Mouse (Mus musculus): Measurements from ENCODE around the gene Ugt1a1.

Ugt1a1 gene

GRCm38 (mm10) chr1:88233421-88234247, 21.9 kb downstream of the Ugt1a1 start:
- in situ Hi-C loops (cut with MboI; ENCODE audit: low sequenced_read_pairs) = no loop called here

- in situ Hi-C loops (cut with MboI; ENCODE audit: low sequenced_read_pairs) = no loop called here
Observed at GRCm38 (mm10) chr1:88234248-88234610, 22.5 kb downstream of the Ugt1a1 start.

DNA sequence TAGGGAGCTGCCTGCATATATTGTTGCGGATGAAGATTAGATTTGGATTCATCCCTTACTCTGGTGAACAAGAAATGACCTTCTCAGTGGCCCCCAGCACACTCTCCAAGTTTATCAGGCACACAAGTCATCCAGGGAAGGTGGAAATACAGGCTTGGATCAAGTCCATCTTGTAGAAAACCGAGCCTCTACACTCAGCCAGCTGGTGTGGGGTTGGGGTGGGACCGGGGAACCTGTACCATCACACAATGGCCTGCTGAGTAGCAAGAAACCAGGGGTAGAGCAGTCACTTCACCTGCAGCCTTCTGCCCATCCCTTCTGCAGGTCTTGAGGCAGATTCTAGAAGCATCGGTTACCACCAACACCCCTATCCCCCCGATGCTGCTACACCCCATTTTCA, 22.9 kb downstream of the Ugt1a1 start:
- in situ Hi-C loops (cut with MboI; ENCODE audit: low sequenced_read_pairs) = no loop called here

DNA sequence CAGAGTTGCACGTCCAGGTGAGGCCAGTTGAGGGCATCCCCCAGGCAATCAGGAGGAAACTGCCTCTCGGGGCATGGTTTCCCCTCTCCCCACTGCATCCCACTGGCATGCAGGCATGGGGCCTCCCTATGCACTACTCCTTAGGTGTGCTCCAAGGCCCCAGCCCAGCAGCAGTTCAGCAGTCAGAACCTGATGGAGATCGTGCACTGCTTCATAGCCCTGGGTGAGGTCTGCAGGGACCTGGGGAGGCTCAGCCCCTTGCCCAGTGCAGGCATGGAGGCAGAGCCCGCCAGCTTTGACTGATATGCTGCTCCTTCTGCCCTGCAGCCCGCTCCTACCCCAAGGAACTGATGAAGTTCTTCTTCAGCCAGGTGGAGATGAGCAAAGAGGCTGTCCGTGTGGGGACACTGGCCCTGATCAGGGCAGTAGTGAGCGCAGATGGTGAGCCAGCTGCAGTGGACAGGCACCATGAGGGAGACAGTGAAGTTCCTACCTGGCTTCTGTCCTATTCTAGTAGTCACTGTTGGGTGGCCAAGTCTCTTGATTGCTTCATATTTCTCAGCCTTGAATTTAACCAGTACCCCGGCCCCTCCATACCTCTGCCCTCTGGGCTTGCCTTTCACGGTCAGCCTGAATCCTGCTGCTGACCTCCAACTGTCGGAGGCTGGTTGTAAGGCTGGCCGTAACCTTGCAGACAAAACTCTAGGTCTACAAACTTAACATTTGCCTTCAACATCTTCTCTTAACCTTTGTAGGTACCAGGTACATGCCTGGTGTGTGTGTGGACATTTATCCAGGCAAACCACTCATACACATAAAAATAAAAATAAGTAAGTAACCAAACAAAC, 23.5 kb downstream of the Ugt1a1 start:
- in situ Hi-C loops (cut with MboI; ENCODE audit: low sequenced_read_pairs) = no loop called here

- in situ Hi-C loops (cut with MboI; ENCODE audit: low sequenced_read_pairs) = no loop called here
Observed at GRCm38 (mm10) chr1:88235894-88236415, 24.2 kb downstream of the Ugt1a1 start.

DNA sequence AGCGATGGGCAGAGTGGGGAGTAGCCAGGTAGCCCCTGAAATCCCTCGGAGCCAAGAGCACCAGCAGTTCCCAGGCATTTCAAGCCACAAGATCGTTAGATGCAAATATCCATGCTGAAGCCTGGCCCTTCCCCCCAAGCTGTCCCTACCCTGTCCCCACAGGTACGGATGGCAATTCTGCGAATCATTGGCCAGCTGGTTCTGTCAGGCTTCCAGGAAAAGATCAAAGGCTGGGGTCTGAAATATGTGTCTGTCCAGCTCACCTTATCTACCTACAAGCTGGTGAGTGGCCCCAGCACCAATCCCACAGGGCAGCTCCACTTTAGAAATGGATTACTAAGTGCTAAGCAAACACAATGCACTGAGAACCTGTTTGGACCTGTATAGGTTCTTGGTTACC, 25.6 kb downstream of the Ugt1a1 start:
- in situ Hi-C loops (cut with MboI; ENCODE audit: low sequenced_read_pairs) = no loop called here

GRCm38 (mm10) chr1:88238771-88239170, 27.0 kb downstream of the Ugt1a1 start:
- in situ Hi-C loops (cut with MboI; ENCODE audit: low sequenced_read_pairs) = no loop called here

- in situ Hi-C loops (cut with MboI; ENCODE audit: low sequenced_read_pairs) = no loop called here
Observed at GRCm38 (mm10) chr1:88240072-88240471, 28.3 kb downstream of the Ugt1a1 start.

DNA sequence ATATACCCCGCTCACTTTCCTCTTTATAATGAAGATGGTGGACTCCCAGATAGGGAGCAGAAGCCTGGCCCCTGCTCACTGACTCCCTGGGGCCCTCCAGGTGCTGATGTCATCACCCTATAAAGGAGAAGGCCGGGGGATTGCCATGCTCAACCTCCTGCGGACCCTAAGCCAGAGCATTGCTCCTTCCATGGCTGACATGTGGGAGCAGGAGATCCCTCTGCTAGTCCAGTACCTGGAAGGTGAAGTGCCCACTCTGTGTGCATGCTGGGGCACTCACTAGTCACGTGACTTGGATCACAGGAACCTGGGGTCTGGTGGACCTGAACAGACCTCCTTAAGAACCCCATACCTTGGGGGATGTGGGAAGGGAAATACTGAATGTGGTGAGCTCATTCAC, 28.8 kb downstream of the Ugt1a1 start:
- in situ Hi-C loops (cut with MboI; ENCODE audit: low sequenced_read_pairs) = no loop called here

GRCm38 (mm10) chr1:88243861-88244260, 32.1 kb downstream of the Ugt1a1 start:
- in situ Hi-C loops (cut with MboI; ENCODE audit: low sequenced_read_pairs) = no loop called here

DNA sequence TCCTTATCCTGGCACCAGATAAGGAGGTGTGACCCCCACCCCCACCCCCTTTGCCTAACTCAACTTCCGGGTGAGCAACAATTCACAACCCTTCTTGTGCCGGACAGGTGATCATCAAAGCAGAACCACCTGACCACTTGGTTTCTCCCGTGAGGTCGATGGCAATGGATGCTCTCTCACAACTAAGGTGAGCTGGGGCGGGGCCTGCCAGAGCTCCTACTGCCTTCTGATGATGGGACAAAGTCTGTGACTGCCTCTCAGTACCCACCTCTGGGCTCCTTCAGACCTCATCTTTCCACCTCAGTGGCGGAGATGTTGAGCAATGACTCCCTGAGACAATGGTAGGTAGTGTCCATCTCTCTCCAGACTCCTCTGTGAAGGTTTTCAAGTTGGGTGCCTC, 34.1 kb downstream of the Ugt1a1 start:
- in situ Hi-C loops (cut with MboI; ENCODE audit: low sequenced_read_pairs) = no loop called here

- in situ Hi-C loops (cut with MboI; ENCODE audit: low sequenced_read_pairs) = no loop called here
Observed at GRCm38 (mm10) chr1:88246386-88246785, 34.6 kb downstream of the Ugt1a1 start.

DNA sequence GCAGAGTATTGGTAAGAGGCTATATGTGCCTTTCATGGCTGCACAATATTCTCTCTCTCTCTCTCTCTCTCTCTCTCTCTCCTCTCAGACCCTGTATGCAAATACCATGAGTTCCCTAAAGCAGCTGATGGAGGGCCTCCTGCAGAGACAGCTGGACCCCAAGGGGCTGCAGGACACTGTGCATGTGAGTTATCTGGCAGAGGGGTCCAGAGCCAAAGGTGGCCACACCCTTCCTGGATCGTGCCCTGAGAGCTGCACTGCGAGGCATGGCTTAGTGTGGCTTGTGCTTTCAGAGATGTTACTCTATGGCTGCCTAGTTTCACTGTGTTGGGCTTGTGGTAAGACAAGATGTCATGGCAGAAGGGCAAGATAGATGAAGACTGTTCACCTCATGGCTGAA, 35.9 kb downstream of the Ugt1a1 start:
- in situ Hi-C loops (cut with MboI; ENCODE audit: low sequenced_read_pairs) = no loop called here

- in situ Hi-C loops (cut with MboI; ENCODE audit: low sequenced_read_pairs) = no loop called here
Observed at GRCm38 (mm10) chr1:88248658-88249057, 36.9 kb downstream of the Ugt1a1 start.

DNA sequence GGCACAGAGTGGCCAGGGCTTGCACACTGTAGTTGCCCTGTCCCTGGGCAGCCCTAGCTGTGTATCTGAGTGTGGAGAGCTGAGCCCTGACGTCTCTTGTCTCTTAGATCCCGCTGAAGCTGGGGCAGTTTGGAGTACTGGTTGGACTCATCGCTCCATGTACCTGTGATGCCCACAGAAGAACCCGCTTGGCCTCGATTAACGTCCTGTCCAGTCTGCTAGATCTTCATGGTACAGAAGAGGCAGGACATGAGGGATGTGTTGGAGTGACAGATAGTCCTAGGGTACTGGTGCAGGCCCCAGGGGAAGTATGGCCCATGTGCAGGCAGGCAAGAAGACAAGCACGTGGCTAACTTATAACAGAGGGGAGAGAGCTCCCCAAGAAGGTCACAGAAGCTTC, 37.8 kb downstream of the Ugt1a1 start:
- in situ Hi-C loops (cut with MboI; ENCODE audit: low sequenced_read_pairs) = no loop called here

GRCm38 (mm10) chr1:88250023-88250422, 38.3 kb downstream of the Ugt1a1 start:
- in situ Hi-C loops (cut with MboI; ENCODE audit: low sequenced_read_pairs) = no loop called here

DNA sequence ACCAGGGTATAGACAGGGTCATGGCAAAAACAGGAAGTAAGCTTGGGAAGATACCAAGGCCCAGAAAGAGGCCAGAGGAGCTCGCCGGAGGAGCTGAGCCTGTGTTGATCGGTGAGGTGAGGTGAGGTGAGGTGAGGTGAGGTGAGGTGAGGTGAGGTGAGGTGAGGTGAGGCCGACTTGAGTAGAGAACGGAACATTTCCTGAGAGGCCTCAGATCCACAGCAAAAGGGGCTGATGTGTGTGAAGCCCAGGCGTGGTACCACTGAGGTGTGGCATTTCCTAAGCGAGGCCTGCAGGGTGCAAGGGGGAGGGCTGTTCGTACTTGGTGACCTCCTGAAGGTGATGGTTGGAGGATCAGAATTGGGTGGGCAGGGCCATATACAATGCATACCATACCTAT, 41.3 kb downstream of the Ugt1a1 start:
- in situ Hi-C loops (cut with MboI; ENCODE audit: low sequenced_read_pairs) = no loop called here

- in situ Hi-C loops (cut with MboI; ENCODE audit: low sequenced_read_pairs) = no loop called here
Observed at GRCm38 (mm10) chr1:88253540-88253939, 41.8 kb downstream of the Ugt1a1 start.

DNA sequence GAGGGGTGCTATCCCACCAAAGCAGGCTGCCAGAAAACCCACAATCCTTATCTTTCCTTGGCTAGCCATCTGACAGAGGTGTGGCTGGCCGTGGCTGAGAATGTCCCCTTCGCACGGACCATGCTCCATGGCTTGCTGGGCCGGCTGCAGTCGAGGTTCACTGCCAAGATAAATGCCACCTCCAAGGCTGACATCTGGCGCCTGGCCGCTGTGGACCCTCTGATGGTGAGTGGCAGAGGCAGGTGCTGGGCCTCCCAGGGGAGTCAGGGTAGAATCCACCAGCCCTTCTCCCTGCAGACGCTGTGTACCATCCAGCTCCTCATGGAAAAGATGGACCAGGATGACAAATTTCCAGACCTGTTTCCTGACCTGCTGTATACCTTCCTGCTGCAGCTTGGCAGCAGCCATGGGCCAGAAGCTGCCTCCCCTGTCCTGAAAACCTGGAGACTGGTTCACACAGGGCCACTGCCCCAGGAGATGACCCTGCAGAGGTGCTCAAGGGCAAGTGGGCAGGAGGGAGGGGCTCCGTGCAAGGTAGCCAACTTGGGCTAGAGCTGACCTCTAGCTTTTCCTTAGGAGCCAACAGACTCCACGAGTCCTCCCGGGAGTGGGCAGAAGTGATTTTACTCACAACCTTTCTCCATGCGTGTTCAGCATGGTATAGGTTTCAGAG, 43.2 kb downstream of the Ugt1a1 start:
- in situ Hi-C loops (cut with MboI; ENCODE audit: low sequenced_read_pairs) = no loop called here

GRCm38 (mm10) chr1:88255466-88255857, 43.7 kb downstream of the Ugt1a1 start:
- in situ Hi-C loops (cut with MboI; ENCODE audit: low sequenced_read_pairs) = no loop called here

DNA sequence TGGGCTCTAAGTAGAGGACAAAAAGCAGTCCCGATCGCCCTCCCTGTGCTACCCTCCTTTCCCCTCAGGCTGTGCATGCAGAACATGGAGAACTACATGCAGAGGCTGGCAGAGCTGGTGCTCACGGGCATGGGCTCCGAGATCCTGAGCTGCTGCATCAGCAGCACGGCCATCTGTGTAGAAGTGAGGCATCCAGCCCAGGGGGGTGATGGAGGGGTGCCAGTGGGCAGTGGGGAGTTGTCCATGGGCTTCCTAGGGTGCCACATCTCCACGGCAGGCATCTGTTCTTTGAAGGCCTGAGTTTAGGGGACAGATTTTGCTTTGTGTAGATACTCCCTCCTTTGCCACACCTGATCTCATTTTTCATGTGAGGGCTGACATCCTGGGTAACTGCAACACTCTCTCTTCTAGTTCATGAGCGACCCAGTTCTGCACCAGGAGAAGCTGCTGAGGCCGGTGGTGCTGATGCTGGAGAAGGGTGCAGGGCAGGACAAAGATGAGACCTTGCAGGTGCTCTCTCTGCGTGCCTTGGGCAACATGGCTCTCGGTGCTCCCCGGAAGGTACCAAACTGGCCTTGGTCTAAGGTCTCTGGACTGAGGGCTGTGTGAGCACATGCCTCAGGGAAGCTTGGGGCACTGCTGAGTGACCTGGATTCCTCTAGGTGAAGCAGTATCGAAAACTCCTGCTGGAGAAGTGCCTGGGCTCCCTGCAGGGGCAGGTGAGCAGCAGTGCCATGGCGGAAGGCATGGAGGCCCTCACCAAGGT, 44.4 kb downstream of the Ugt1a1 start:
- in situ Hi-C loops (cut with MboI; ENCODE audit: low sequenced_read_pairs) = no loop called here

Measured in CH12F3 (cell line).